Mouse (Mus musculus) right cerebral cortex, postnatal 14 days (tissue): ENCODE results near the gene Trio.
"Not testable (repeated sequence)": the region's sequence is repeated elsewhere in the genome, so short reads cannot be mapped to it uniquely, and the experiment has no call there.

ENCODE experiments used
- DNase-seq: peaks from one replicate; pipeline ENCODE4 v3.0.0; 2022

Trio gene

GRCm38 (mm10) chr15:27754571-27755260, 270.9 kb downstream of the Trio start:
- no peak for DNase-seq

- no peak for DNase-seq
Measured at GRCm38 (mm10) chr15:27753923-27754322, 271.7 kb downstream of the Trio start.

- DNase-seq = no peak
Measured at GRCm38 (mm10) chr15:27752677-27753342, 272.8 kb downstream of the Trio start.

GRCm38 (mm10) chr15:27751612-27752405, 273.8 kb downstream of the Trio start:
- peak; percentile 57 for DNase-seq

GRCm38 (mm10) chr15:27748739-27749138, 276.9 kb downstream of the Trio start:
- DNase-seq = no peak

- no peak for DNase-seq
Measured at GRCm38 (mm10) chr15:27747512-27747911, 278.1 kb downstream of the Trio start.

- no peak for DNase-seq
Measured at GRCm38 (mm10) chr15:27744995-27745394, 280.7 kb downstream of the Trio start.

GRCm38 (mm10) chr15:27740080-27740479, 285.6 kb downstream of the Trio start:
- DNase-seq = no peak

- no peak for DNase-seq
Measured at GRCm38 (mm10) chr15:27731818-27732217, 293.8 kb downstream of the Trio start.

- DNase-seq = no peak
Measured at GRCm38 (mm10) chr15:27726228-27726627, 299.4 kb downstream of the Trio start.

- DNase-seq = no peak
Measured at GRCm38 (mm10) chr15:27724796-27725680, 300.6 kb downstream of the Trio start.

- no peak for DNase-seq
Measured at GRCm38 (mm10) chr15:27724298-27724697, 301.4 kb downstream of the Trio start.

- no peak for DNase-seq
Measured at GRCm38 (mm10) chr15:27723746-27724145, 301.9 kb downstream of the Trio start.

GRCm38 (mm10) chr15:27720297-27720696, 305.4 kb downstream of the Trio start:
- not testable (repeated sequence) for DNase-seq

- DNase-seq = no peak
Measured at GRCm38 (mm10) chr15:27718668-27719067, 307.0 kb downstream of the Trio start.

- DNase-seq = peak; percentile 42
Measured at GRCm38 (mm10) chr15:27715331-27715730, 310.3 kb downstream of the Trio start.

GRCm38 (mm10) chr15:27710698-27711097, 314.9 kb downstream of the Trio start:
- DNase-seq = no peak

- DNase-seq = no peak
Measured at GRCm38 (mm10) chr15:27708968-27709612, 316.6 kb downstream of the Trio start.

GRCm38 (mm10) chr15:27708499-27708898, 317.1 kb downstream of the Trio start:
- no peak for DNase-seq

- DNase-seq = no peak
Measured at GRCm38 (mm10) chr15:27702972-27703313, 322.7 kb downstream of the Trio start.

- DNase-seq = peak; percentile 34
Measured at GRCm38 (mm10) chr15:27702031-27702971, 323.3 kb downstream of the Trio start.
